Mouse (Mus musculus) liver, embryonic 15.5 days (tissue): ENCODE data around the gene Gm13043. TPM values are rescaled to one million over a fixed set of nuclear protein-coding genes. Genes with fewer than 3 reads are reported as not detected.
"Not testable (repeated sequence)": the region's sequence is repeated elsewhere in the genome, so short reads cannot be mapped to it uniquely, and the experiment has no call there.

Source experiments
- ATAC-seq: fragments of 200-750 bp; cut with Nextera tagmentation; 2 replicates; pipeline ENCODE4 v1.8.0; 2017; ENCODE audit warnings: moderate number of reproducible peaks, mild to moderate bottlenecking, moderate library complexity; ENCODE audit not compliant: insufficient read depth
- H3K27ac ChIP-seq: fragments of 300-500 bp; sonication (generic); replicated peaks from 2 replicates; pipeline ENCODE4 v1.5.1; 2015; ENCODE audit warnings: mild to moderate bottlenecking, inconsistent platforms
- H3K27me3 ChIP-seq: fragments of 300-500 bp; sonication (generic); 2 replicates; pipeline ENCODE4 v1.6.1; 2015; ENCODE audit warnings: mild to moderate bottlenecking, inconsistent platforms
- H3K36me3 ChIP-seq: fragments of 300-500 bp; sonication (generic); replicated peaks from 2 replicates; pipeline ENCODE4 v1.6.1; 2015; ENCODE audit warnings: moderate library complexity, mild to moderate bottlenecking, inconsistent platforms
- H3K4me1 ChIP-seq: fragments of 300-500 bp; sonication (generic); replicated peaks from 2 replicates; pipeline ENCODE4 v1.6.1; 2015; ENCODE audit warnings: inconsistent platforms
- H3K4me2 ChIP-seq: fragments of 300-500 bp; sonication (generic); 2 replicates; pipeline ENCODE4 v1.6.1; 2015; ENCODE audit warnings: moderate library complexity, mild to moderate bottlenecking, inconsistent platforms
- H3K4me3 ChIP-seq: fragments of 300-500 bp; sonication (generic); replicated peaks from 2 replicates; pipeline ENCODE4 v1.5.1; 2015; ENCODE audit warnings: mild to moderate bottlenecking, inconsistent platforms
- H3K9ac ChIP-seq: fragments of 300-500 bp; sonication (generic); 2 replicates; pipeline ENCODE4 v1.6.1; 2015; ENCODE audit warnings: moderate library complexity, mild to moderate bottlenecking, inconsistent platforms
- H3K9me3 ChIP-seq: fragments of 300-500 bp; sonication (generic); replicated peaks from 2 replicates; pipeline ENCODE4 v1.6.1; 2016; ENCODE audit warnings: inconsistent platforms
- WGBS: fragments of 180-500 bp; shearing (Covaris S2); methylation state at CpG from one replicate; pipeline ENCODE4 v1.1.7; 2015; ENCODE audit warnings: mixed read lengths; ENCODE audit not compliant: insufficient replicate concordance; 5-methylcytosine and 5-hydroxymethylcytosine counted together
- polyA plus RNA-seq: library from polyadenylated mRNA; unstranded; fragments of >200 nt; fragmentation: Nextera tagmentation; extraction: Ambion mirVana; gene quantifications from 2 replicates; pipeline ENCODE4 v1.2.1, GENCODE M21; 2015

Gm13043 gene
- not detected in 2 replicates for polyA plus RNA-seq

DNA sequence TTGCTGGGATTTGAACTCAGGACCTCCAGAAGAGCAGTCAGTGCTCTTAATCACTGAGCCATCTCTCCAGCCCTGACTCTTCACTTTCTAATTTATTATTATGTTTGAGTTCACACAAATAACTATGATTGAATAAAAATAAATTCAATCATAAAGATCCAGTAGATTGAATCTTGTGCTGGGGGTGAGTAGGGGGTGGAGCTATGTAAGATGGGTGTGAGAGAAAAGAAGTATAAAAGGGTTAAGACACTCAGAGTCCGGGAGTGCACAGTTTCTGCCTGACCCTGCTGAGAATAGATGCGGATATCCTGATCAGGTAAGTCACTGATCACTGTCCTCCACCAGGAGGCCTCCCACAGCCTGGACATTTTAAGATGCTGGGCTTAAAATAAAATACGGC lies at the start of gene Gm13043:
Gene Gm13043, plus strand, starts transcription at position 301 of the 400 bp plus-strand sequence.
- H3K4me2 ChIP-seq: no peak within 1 kb of the TSS
- H3K27me3 ChIP-seq: no peaks in the 10 kb centered on the region
- 47% methylated on average over 3 of the region's 3 CpGs for WGBS
- H3K9ac ChIP-seq: no peak within 1 kb of the TSS
- no peaks in the 10 kb centered on the region for H3K9me3 ChIP-seq
- H3K4me3 ChIP-seq: no peak within 1 kb of the TSS
- H3K27ac ChIP-seq: no peak within 1 kb of the TSS
- ATAC-seq: no peak
- H3K36me3 ChIP-seq: no peaks in the 10 kb centered on the region
- no peaks in the 10 kb centered on the region for H3K4me1 ChIP-seq

DNA sequence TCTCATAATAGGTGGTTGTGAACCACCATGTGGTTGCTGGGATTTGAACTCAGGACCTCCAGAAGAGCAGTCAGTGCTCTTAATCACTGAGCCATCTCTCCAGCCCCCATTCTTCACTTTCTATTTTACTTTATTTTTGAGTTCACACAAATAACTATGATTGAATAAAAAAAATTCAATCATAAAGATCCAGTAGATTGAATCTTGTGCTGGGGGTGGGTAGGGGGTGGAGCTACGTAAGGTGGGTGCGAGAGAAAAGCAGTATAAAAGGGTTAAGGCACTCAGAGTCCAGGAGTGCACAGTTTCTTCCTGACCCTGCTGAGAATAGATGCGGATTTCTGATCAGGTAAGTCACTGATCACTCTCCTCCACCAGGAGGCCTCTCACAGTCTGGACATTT lies 24.5 kb downstream of the Gm13043 start, which contains the start of gene Gm13040:
Gene Gm13040, plus strand, starts transcription at position 301 of the 400 bp plus-strand sequence.
- no CpG with 5 or more reads among the region's 3 CpGs for WGBS
- not testable (repeated sequence) for H3K4me2 ChIP-seq

DNA sequence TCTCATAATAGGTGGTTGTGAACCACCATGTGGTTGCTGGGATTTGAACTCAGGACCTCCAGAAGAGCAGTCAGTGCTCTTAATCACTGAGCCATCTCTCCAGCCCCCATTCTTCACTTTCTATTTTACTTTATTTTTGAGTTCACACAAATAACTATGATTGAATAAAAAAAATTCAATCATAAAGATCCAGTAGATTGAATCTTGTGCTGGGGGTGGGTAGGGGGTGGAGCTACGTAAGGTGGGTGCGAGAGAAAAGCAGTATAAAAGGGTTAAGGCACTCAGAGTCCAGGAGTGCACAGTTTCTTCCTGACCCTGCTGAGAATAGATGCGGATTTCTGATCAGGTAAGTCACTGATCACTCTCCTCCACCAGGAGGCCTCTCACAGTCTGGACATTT lies 40.3 kb downstream of the Gm13043 start, which contains the start of the genes BC080695 and Gm13057:
Gene BC080695, plus strand, starts transcription at position 301 of the 400 bp plus-strand sequence.
Gene Gm13057, plus strand, starts transcription at position 310 of the 400 bp plus-strand sequence.
- not testable (repeated sequence) for H3K27me3 ChIP-seq, H3K9me3 ChIP-seq, H3K9ac ChIP-seq, H3K4me2 ChIP-seq, H3K27ac ChIP-seq, H3K4me3 ChIP-seq, ATAC-seq, H3K36me3 ChIP-seq, H3K4me1 ChIP-seq
- no CpG with 5 or more reads among the region's 3 CpGs for WGBS

More for the DNA sequence above, 24.5 kb downstream of the Gm13043 start, which contains the start of gene Gm13040:
- ATAC-seq, H3K27me3 ChIP-seq, H3K4me1 ChIP-seq, H3K9ac ChIP-seq, H3K36me3 ChIP-seq, H3K9me3 ChIP-seq, H3K4me3 ChIP-seq, H3K27ac ChIP-seq: not testable (repeated sequence)

Other genes starting within 250 kb of the Gm13043 start
- gene Pdpn, start 211.8 kb upstream of the Gm13043 start, polyA plus RNA-seq: 1.1 and 1.8 TPM in 2 replicates
- gene Lrrc38, start 161.6 kb upstream of the Gm13043 start, polyA plus RNA-seq: 0.07 TPM in 1 of 2 replicates, not detected in the other
- gene Pramel1, start 116.9 kb upstream of the Gm13043 start, polyA plus RNA-seq: not detected in 2 replicates
- 3.7 and 3.8 TPM in 2 replicates for gene Pramef8, start 98.9 kb upstream of the Gm13043 start, polyA plus RNA-seq
- gene Oog4, start 61.0 kb upstream of the Gm13043 start, polyA plus RNA-seq: not detected in 2 replicates
- gene Gm13040, start 24.6 kb downstream of the Gm13043 start, polyA plus RNA-seq: not detected in 2 replicates
- gene BC080695, start 40.4 kb downstream of the Gm13043 start, polyA plus RNA-seq: not detected in 2 replicates
- gene Gm13057, start 40.4 kb downstream of the Gm13043 start, polyA plus RNA-seq: not detected in 2 replicates
- not detected in 2 replicates for gene Gm13083, start 103.7 kb downstream of the Gm13043 start, polyA plus RNA-seq
- not detected in 2 replicates for gene Gm13088, start 145.9 kb downstream of the Gm13043 start, polyA plus RNA-seq
- gene Gm13089, start 191.4 kb downstream of the Gm13043 start, polyA plus RNA-seq: not detected in 2 replicates
- gene Gm13078, start 208.1 kb downstream of the Gm13043 start, polyA plus RNA-seq: not detected in 2 replicates